Mouse (Mus musculus): ENCODE results near the gene Ppfia4. TPM values are rescaled to one million over a fixed set of nuclear protein-coding genes. Genes with fewer than 3 reads are reported as not detected.
"Not testable (repeated sequence)": the region's sequence is repeated elsewhere in the genome, so short reads cannot be mapped to it uniquely, and the experiment has no call there.

The Ppfia4 gene
- polyA plus RNA-seq, 2 experiments: 1.1 to 1.2 TPM

- H3K4me3 ChIP-seq (ENCODE audit: insufficient read depth in 1 of 2, low read depth in 2 of 2, low read length in 2 of 2): no peak overlapping the region
- 58% methylated on average over 6 of the region's 6 CpGs for WGBS (ENCODE audit: insufficient replicate concordance)
- H3K27me3 ChIP-seq (ENCODE audit: control insufficient read depth, insufficient read depth, low read length): no peaks in the 10 kb centered on the region
- DNase-seq (ENCODE audit: low read depth in 3 of 3, low spot score in 3 of 3) (no peak), ATAC-seq (ENCODE audit: insufficient read depth) (no peak)
- H3K9me3 ChIP-seq (ENCODE audit: control insufficient read depth, low read length): no peaks in the 10 kb centered on the region
- H3K36me3 ChIP-seq (replicated peaks; ENCODE audit: control insufficient read depth, insufficient read depth, low read depth): no peaks in the 10 kb centered on the region
- H3K4me2 ChIP-seq (ENCODE audit: low read depth): no peak overlapping the region
- no peaks in the 10 kb centered on the region for H3K4me1 ChIP-seq (replicated peaks; ENCODE audit: control insufficient read depth in 2 of 2, insufficient read depth in 2 of 2, low read length in 1 of 2)
- H3K27ac ChIP-seq: no peak overlapping the region
- H3K9ac ChIP-seq (replicated peaks): no peak overlapping the region
- no peak for TF ChIP-seq EP300 (IDR thresholded peaks at IDR 0.05; ENCODE audit: low read depth)
- TF ChIP-seq CTCF (IDR thresholded peaks at IDR 0.05; ENCODE audit: low read depth): no peak
Measured at GRCm38 (mm10) chr1:134264341-134264740, 68.4 kb downstream of the Ppfia4 start.

GRCm38 (mm10) chr1:134249681-134250080, 83.0 kb downstream of the Ppfia4 start:
- not testable (repeated sequence) for H3K4me2 ChIP-seq (ENCODE audit: low read depth); H3K9me3 ChIP-seq (ENCODE audit: control insufficient read depth, low read length); H3K27me3 ChIP-seq (ENCODE audit: control insufficient read depth, insufficient read depth, low read length); H3K9ac ChIP-seq (replicated peaks); DNase-seq (ENCODE audit: low read depth in 3 of 3, low spot score in 3 of 3); H3K27ac ChIP-seq; ATAC-seq (ENCODE audit: insufficient read depth); H3K4me3 ChIP-seq (ENCODE audit: insufficient read depth in 1 of 2, low read depth in 2 of 2, low read length in 2 of 2); H3K36me3 ChIP-seq (replicated peaks; ENCODE audit: control insufficient read depth, insufficient read depth, low read depth); H3K4me1 ChIP-seq (replicated peaks; ENCODE audit: control insufficient read depth in 2 of 2, insufficient read depth in 2 of 2, low read length in 1 of 2)
- WGBS (ENCODE audit: insufficient replicate concordance): 49% methylated on average over 1 of the region's 1 CpGs

Other genes with a start within 250 kb of the Ppfia4 start
- 0.08 and 0.09 TPM in 2 replicates for gene Chit1, start 221.7 kb downstream of the Ppfia4 start, polyA plus RNA-seq (2012; rRNA removed)
- not detected in 2 replicates for gene Chit1, start 221.7 kb downstream of the Ppfia4 start, polyA plus RNA-seq (2014; fragmentation: Nextera tagmentation; extraction: Ambion mirVana)
- gene Chil1, start 150.8 kb downstream of the Ppfia4 start, polyA plus RNA-seq (2012; rRNA removed): 1.3 TPM in 2 replicates
- 2.7 and 3.7 TPM in 2 replicates for gene Chil1, start 150.8 kb downstream of the Ppfia4 start, polyA plus RNA-seq (2014; fragmentation: Nextera tagmentation; extraction: Ambion mirVana)
- gene Mybph, start 139.5 kb downstream of the Ppfia4 start, polyA plus RNA-seq (2012; rRNA removed): 0.02 and 0.03 TPM in 2 replicates
- gene Mybph, start 139.5 kb downstream of the Ppfia4 start, polyA plus RNA-seq (2014; fragmentation: Nextera tagmentation; extraction: Ambion mirVana): not detected in 2 replicates
- gene Adora1, start 97.5 kb downstream of the Ppfia4 start, polyA plus RNA-seq (2012; rRNA removed): 0.13 and 0.19 TPM in 2 replicates
- gene Adora1, start 97.5 kb downstream of the Ppfia4 start, polyA plus RNA-seq (2014; fragmentation: Nextera tagmentation; extraction: Ambion mirVana): 0.06 and 0.10 TPM in 2 replicates
- gene Myog, start 42.9 kb downstream of the Ppfia4 start, polyA plus RNA-seq (2012; rRNA removed): 0.06 and 0.09 TPM in 2 replicates
- gene Myog, start 42.9 kb downstream of the Ppfia4 start, polyA plus RNA-seq (2014; fragmentation: Nextera tagmentation; extraction: Ambion mirVana): not detected in 2 replicates
- 34.1 and 35.4 TPM in 2 replicates for gene Tmem183a, start 29.1 kb upstream of the Ppfia4 start, polyA plus RNA-seq (2012; rRNA removed)
- 49.1 and 59.1 TPM in 2 replicates for gene Tmem183a, start 29.1 kb upstream of the Ppfia4 start, polyA plus RNA-seq (2014; fragmentation: Nextera tagmentation; extraction: Ambion mirVana)
- not detected in 2 replicates for gene 4933406M09Rik, start 53.0 kb upstream of the Ppfia4 start, polyA plus RNA-seq (2012; rRNA removed)
- not detected in 2 replicates for gene 4933406M09Rik, start 53.0 kb upstream of the Ppfia4 start, polyA plus RNA-seq (2014; fragmentation: Nextera tagmentation; extraction: Ambion mirVana)
- gene Cyb5r1, start 72.6 kb upstream of the Ppfia4 start, polyA plus RNA-seq (2012; rRNA removed): 13.0 and 14.9 TPM in 2 replicates
- 10.8 and 10.9 TPM in 2 replicates for gene Cyb5r1, start 72.6 kb upstream of the Ppfia4 start, polyA plus RNA-seq (2014; fragmentation: Nextera tagmentation; extraction: Ambion mirVana)
- 56.1 and 59.6 TPM in 2 replicates for gene Adipor1, start 82.5 kb upstream of the Ppfia4 start, polyA plus RNA-seq (2012; rRNA removed)
- gene Adipor1, start 82.5 kb upstream of the Ppfia4 start, polyA plus RNA-seq (2014; fragmentation: Nextera tagmentation; extraction: Ambion mirVana): 126 and 134 TPM in 2 replicates
- gene Klhl12, start 122.6 kb upstream of the Ppfia4 start, polyA plus RNA-seq (2012; rRNA removed): 12.1 and 17.9 TPM in 2 replicates
- gene Klhl12, start 122.6 kb upstream of the Ppfia4 start, polyA plus RNA-seq (2014; fragmentation: Nextera tagmentation; extraction: Ambion mirVana): 28.0 and 31.6 TPM in 2 replicates
- gene Rabif, start 161.7 kb upstream of the Ppfia4 start, polyA plus RNA-seq (2012; rRNA removed): 8.9 and 9.7 TPM in 2 replicates
- gene Rabif, start 161.7 kb upstream of the Ppfia4 start, polyA plus RNA-seq (2014; fragmentation: Nextera tagmentation; extraction: Ambion mirVana): 16.8 and 18.2 TPM in 2 replicates
- not detected in 2 replicates for gene Mgat4e, start 216.8 kb upstream of the Ppfia4 start, polyA plus RNA-seq (2012; rRNA removed)
- not detected in 2 replicates for gene Mgat4e, start 216.8 kb upstream of the Ppfia4 start, polyA plus RNA-seq (2014; fragmentation: Nextera tagmentation; extraction: Ambion mirVana)
- gene Kdm5b, start 227.2 kb upstream of the Ppfia4 start, polyA plus RNA-seq (2012; rRNA removed): 1.5 and 1.8 TPM in 2 replicates
- gene Kdm5b, start 227.2 kb upstream of the Ppfia4 start, polyA plus RNA-seq (2014; fragmentation: Nextera tagmentation; extraction: Ambion mirVana): 4.2 and 4.9 TPM in 2 replicates

Measured in liver, embryonic 14.5 days (tissue).